Mouse (Mus musculus) neural tube, embryonic 13.5 days (tissue): ENCODE results near the gene Ccdc47. TPM values are rescaled to one million over a fixed set of nuclear protein-coding genes. Genes with fewer than 3 reads are reported as not detected.
A peak's percentile ranks its signal among the peaks of the same experiment; 100 is the strongest.

Source experiments
- ATAC-seq: fragments of 200-750 bp; cut with Nextera tagmentation; 2 replicates; pipeline ENCODE4 v1.8.0; 2017; ENCODE audit warnings: low read depth, mild to moderate bottlenecking, moderate TSS enrichment, moderate library complexity
- H3K27ac ChIP-seq: fragments of 300-500 bp; sonication (generic); replicated peaks from 2 replicates; pipeline ENCODE4 v1.5.1; 2015; ENCODE audit warnings: moderate library complexity, mild to moderate bottlenecking, inconsistent platforms
- H3K27me3 ChIP-seq: fragments of 300-500 bp; sonication (generic); 2 replicates; pipeline ENCODE4 v1.6.1; 2015; ENCODE audit warnings: mild to moderate bottlenecking, inconsistent platforms
- H3K36me3 ChIP-seq: fragments of 300-500 bp; sonication (generic); 2 replicates; pipeline ENCODE4 v1.6.1; 2015; ENCODE audit warnings: mild to moderate bottlenecking, inconsistent platforms
- H3K4me1 ChIP-seq: fragments of 300-500 bp; sonication (generic); replicated peaks from 2 replicates; pipeline ENCODE4 v1.6.1; 2015; ENCODE audit warnings: inconsistent platforms
- H3K4me2 ChIP-seq: fragments of 300-500 bp; sonication (generic); 2 replicates; pipeline ENCODE4 v1.6.1; 2015; ENCODE audit warnings: inconsistent platforms, mild to moderate bottlenecking, moderate library complexity
- H3K4me3 ChIP-seq: fragments of 300-500 bp; sonication (generic); 2 replicates; pipeline ENCODE4 v1.5.1; 2015; ENCODE audit warnings: mild to moderate bottlenecking, inconsistent platforms
- H3K9ac ChIP-seq: fragments of 300-500 bp; sonication (generic); 2 replicates; pipeline ENCODE4 v1.6.1; 2015; ENCODE audit warnings: moderate library complexity, mild to moderate bottlenecking, inconsistent platforms
- H3K9me3 ChIP-seq: fragments of 300-500 bp; sonication (generic); 2 replicates; pipeline ENCODE4 v1.6.1; 2016; ENCODE audit warnings: inconsistent platforms
- WGBS: fragments of 180-500 bp; shearing (Covaris S2); methylation state at CpG from one replicate; pipeline ENCODE4 v1.1.7; 2015; 5-methylcytosine and 5-hydroxymethylcytosine counted together
- polyA plus RNA-seq: library from polyadenylated mRNA; unstranded; fragments of >200 nt; fragmentation: Nextera tagmentation; extraction: Ambion mirVana; gene quantifications from 2 replicates; pipeline ENCODE4 v1.2.1, GENCODE M21; 2015

Gene Ccdc47
- polyA plus RNA-seq, 1 experiment from 2014 or later = 96.7 TPM

DNA sequence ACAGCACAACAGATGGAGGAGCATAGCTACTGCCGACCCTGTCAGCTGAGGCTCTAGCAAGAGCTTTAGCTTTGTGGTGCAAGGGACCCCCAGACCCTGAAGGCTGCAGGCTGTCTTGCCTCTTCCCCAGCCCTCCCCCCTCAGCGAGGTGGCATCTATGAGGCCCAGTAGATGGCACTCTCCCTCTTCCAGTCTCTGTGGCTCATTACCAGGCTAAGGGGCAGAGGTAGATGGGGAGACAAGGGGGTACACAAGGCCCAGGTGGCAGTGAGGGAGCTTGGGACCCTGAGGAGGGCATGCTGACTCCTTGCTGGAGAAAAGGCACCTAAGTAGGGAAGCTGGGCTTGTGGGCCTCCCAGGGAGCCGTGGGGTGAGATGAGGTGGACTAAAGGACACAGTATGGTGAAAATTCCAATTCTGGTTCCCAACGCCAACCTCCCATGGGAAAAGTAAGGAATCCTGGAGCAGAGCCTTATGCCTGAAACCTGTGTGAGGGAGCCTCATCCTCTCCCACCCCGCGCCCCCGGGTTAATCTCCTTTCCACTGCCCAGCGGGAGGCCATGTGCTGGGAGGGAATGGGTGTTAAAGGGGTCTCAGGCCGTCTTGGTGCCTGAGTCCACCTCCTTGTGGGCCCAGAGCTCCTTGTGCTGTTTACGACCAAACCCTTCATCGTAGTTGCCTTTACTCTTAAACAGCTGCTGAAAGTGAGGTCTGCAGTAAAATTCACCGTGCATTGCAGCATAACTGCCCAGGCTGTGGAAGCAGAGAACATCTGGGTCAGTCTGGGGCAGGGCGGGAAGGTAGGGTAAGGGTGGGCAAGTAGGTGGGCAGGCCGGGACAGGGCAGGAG is 57.8 kb downstream of the Ccdc47 start:
- no peaks in the 10 kb centered on the region for H3K9me3 ChIP-seq
- H3K36me3 ChIP-seq = peaks cover 52% of the 10 kb centered on the region
- H3K27ac ChIP-seq = peak overlapping the region; percentile 99
- H3K4me2 ChIP-seq = peak overlapping the region; percentile 89
- ATAC-seq = no peak
- H3K9ac ChIP-seq = peak overlapping the region; percentile 97
- no peaks in the 10 kb centered on the region for H3K27me3 ChIP-seq
- H3K4me1 ChIP-seq = peaks cover 56% of the 10 kb centered on the region
- peak overlapping the region; percentile 78 for H3K4me3 ChIP-seq
- 52% methylated on average over 14 of the region's 14 CpGs for WGBS

DNA sequence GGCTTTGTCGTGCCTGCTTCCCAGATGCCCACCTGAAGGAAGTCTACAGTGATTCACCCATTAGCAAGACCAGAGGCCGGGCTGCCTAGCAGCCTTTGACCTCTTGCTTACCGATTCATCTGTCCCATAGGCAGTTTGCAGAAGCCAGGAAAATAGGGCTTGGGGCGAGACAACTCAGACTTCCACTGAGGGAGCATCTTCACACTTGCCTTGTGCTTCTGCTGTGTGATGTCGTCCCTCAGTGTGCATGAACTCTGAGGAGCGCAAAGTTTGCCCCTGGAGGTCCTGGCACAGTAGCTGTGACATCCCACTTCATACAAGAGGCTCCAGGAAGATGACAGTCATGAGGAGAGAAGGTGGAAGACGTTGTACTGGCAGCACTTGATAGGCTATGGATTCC is 59.0 kb downstream of the Ccdc47 start:
- 88% methylated on average over 7 of the region's 7 CpGs for WGBS
- Histone ChIP-seq H3K4me2 (no peak overlapping the region), H3K9me3 (no peaks in the 10 kb centered on the region), H3K9ac (0 out of 2 replicates have a peak overlapping the region, but pooled peaks have one; percentile 12), H3K4me1 (peaks cover 56% of the 10 kb centered on the region), H3K4me3 (no peak overlapping the region), H3K27me3 (no peaks in the 10 kb centered on the region), H3K27ac (no peak overlapping the region), H3K36me3 (peaks cover 58% of the 10 kb centered on the region)
- no peak for ATAC-seq

DNA sequence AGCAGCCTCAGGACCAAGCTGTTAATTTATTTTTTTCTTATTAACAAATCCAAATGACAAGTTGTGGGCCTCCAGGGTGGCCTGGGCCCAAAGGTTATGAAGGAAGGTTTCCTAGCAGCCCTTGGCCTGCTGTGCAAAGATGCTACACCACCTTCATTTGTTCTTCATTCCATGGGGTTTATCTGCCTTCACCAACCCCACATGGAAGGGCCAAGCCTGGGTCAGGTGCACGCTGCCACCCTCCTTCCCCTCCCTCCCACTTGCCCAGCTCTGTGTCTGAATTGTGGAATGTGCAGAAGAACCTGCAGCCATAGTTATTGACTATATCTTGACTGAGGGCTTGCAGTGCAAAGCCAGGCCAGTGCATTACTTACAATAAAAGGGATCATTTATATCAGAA is 59.9 kb downstream of the Ccdc47 start:
- Histone ChIP-seq H3K4me2 (no peak overlapping the region), H3K36me3 (peaks cover 67% of the 10 kb centered on the region), H3K27ac (no peak overlapping the region), H3K4me1 (peaks cover 48% of the 10 kb centered on the region), H3K9me3 (no peaks in the 10 kb centered on the region), H3K4me3 (no peak overlapping the region), H3K27me3 (no peaks in the 10 kb centered on the region), H3K9ac (no peak overlapping the region)
- 82% methylated on average over 1 of the region's 1 CpGs for WGBS
- ATAC-seq = no peak

DNA sequence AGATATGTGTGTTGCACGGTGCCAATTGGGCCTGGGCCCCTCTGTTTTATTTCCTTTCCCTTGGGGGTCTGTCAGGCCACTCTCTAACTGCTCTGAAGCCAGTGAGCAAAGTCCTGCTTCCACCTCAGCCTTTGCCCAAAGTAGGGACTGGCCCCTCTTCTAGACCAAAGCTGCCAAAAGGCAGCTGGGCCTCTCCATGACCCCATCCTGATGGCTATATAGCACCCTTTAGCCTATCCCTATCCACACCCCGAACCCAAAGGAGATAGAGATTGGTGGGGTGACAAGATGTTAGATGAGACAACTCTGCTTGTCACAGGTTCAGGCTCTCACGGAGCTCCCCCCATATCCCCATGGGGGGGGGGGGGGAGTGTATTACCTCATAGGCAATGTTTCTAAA is 60.4 kb downstream of the Ccdc47 start:
- ATAC-seq = no peak
- 69% methylated on average over 3 of the region's 3 CpGs for WGBS
- Histone ChIP-seq H3K4me3 (no peak overlapping the region), H3K27ac (0 out of 2 replicates have a peak overlapping the region, but pooled peaks have one; percentile 38), H3K4me2 (no peak overlapping the region), H3K9me3 (no peaks in the 10 kb centered on the region), H3K27me3 (no peaks in the 10 kb centered on the region), H3K9ac (0 out of 2 replicates have a peak overlapping the region, but pooled peaks have one; percentile 17), H3K36me3 (peaks cover 72% of the 10 kb centered on the region), H3K4me1 (peaks cover 43% of the 10 kb centered on the region)

DNA sequence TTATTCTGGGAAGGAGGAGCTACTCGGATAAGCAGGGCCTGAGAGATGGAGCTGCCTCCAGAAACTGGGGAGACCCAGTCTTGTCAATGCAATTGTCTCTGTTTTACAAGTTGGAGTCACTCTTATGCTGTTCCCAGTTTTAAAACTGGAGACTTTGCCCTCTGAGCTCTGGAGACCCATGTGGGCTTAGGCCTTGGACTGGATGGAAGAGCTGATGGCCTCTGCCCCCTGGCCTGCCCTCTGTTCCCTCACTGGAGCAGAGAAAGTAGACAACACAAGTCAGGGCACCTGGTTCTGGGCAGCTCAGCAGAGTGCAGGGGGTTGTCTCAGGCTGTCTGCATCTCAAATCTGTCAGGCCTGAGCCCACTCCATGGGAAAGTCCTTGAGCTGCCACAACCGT is 61.4 kb downstream of the Ccdc47 start:
- Histone ChIP-seq H3K9me3 (no peaks in the 10 kb centered on the region), H3K4me2 (no peak overlapping the region), H3K4me3 (no peak overlapping the region), H3K27ac (0 out of 2 replicates have a peak overlapping the region, but pooled peaks have one; percentile 10), H3K4me1 (peaks cover 39% of the 10 kb centered on the region), H3K36me3 (peaks cover 82% of the 10 kb centered on the region), H3K27me3 (no peaks in the 10 kb centered on the region), H3K9ac (0 out of 2 replicates have a peak overlapping the region, but pooled peaks have one; percentile 17)
- WGBS = 63% methylated on average over 2 of the region's 2 CpGs
- no peak for ATAC-seq

DNA sequence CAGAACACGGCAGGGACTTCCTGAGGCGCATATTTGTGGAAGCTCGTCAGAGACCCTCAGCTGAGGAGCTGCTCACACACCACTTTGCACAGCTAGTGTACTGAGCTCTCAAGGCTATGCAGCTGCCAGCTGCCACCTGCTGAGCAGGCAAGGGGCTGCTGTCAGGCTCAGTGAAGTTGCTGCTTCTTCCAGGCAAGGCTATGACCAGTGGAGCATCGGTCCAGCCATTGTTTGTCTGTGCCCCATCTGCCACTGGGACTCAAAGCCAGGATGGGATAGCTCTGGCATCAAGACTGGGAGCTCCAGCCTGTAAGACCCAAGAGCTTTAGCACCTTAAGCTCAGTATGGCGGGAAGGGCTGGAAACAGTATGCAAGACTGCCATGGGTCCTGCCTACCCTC is 62.1 kb downstream of the Ccdc47 start:
- ATAC-seq = no peak
- Histone ChIP-seq H3K4me3 (no peak overlapping the region), H3K9ac (no peak overlapping the region), H3K36me3 (peaks cover 89% of the 10 kb centered on the region), H3K27ac (peak overlapping the region; percentile 42; the same call in 1 of the 2 replicates), H3K9me3 (no peaks in the 10 kb centered on the region), H3K4me2 (no peak overlapping the region), H3K27me3 (no peaks in the 10 kb centered on the region), H3K4me1 (peaks cover 34% of the 10 kb centered on the region)
- 85% methylated on average over 5 of the region's 5 CpGs for WGBS

DNA sequence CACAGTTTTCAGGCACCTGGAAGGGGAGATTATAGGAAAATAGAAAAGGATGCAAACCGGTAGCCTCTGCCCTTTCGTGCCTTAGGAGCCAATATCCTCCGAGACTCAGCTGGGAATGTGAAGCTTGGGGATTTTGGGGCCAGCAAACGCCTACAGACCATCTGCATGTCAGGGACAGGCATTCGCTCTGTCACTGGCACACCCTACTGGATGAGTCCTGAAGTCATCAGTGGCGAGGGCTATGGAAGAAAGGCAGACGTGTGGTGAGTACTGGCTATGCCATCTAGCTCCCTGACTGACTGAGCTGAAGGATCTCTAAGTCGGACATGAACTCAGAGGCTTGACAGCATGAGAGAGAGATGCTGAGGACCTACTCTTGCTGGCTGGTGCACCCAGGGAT is 64.0 kb downstream of the Ccdc47 start:
- 77% methylated on average over 8 of the region's 8 CpGs for WGBS
- no peaks in the 10 kb centered on the region for H3K27me3 ChIP-seq
- ATAC-seq = no peak
- H3K4me1 ChIP-seq = peaks cover 15% of the 10 kb centered on the region
- H3K4me2 ChIP-seq = no peak overlapping the region
- no peak overlapping the region for H3K9ac ChIP-seq
- H3K36me3 ChIP-seq = peaks cover 91% of the 10 kb centered on the region
- no peak overlapping the region for H3K27ac ChIP-seq
- H3K9me3 ChIP-seq = no peaks in the 10 kb centered on the region
- H3K4me3 ChIP-seq = no peak overlapping the region

DNA sequence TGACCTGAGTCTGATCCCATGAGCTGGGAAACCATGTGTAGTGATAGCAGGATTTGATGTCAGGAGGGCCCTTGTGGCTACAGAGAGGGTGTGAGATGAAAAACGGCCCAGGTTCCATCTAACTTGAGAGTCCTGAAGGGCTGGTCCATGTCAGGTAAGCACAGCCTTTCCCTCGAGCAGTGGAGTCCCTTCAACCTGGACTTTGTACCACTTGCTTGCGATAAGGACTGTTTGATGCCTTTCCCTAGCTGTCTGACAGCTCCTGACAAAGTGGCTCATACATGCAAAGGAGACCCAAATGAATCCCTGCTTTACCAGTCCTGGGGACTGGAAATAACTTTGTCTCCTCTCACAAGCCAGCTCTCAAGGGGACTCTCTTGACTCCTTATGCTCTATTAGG is 64.9 kb downstream of the Ccdc47 start:
- H3K9me3 ChIP-seq = no peaks in the 10 kb centered on the region
- H3K27ac ChIP-seq = no peak overlapping the region
- no peaks in the 10 kb centered on the region for H3K27me3 ChIP-seq
- H3K4me1 ChIP-seq = peaks cover 6% of the 10 kb centered on the region
- no peak overlapping the region for H3K4me3 ChIP-seq
- H3K4me2 ChIP-seq = no peak overlapping the region
- peaks cover 89% of the 10 kb centered on the region for H3K36me3 ChIP-seq
- H3K9ac ChIP-seq = no peak overlapping the region
- no peak for ATAC-seq
- WGBS = 86% methylated on average over 3 of the region's 3 CpGs

Other genes with a start within 250 kb of the Ccdc47 start
- 2.0 and 2.4 TPM in 2 replicates for gene Ace, start 248.4 kb downstream of the Ccdc47 start, polyA plus RNA-seq
- not detected in 2 replicates for gene Ace3, start 221.7 kb downstream of the Ccdc47 start, polyA plus RNA-seq
- 9.2 and 16.7 TPM in 2 replicates for gene Kcnh6, start 208.2 kb downstream of the Ccdc47 start, polyA plus RNA-seq
- gene Dcaf7, start 179.5 kb downstream of the Ccdc47 start, polyA plus RNA-seq = 110 and 116 TPM in 2 replicates
- 7.5 and 8.9 TPM in 2 replicates for gene Taco1, start 150.3 kb downstream of the Ccdc47 start, polyA plus RNA-seq
- 15.9 and 18.0 TPM in 2 replicates for gene Map3k3, start 131.7 kb downstream of the Ccdc47 start, polyA plus RNA-seq
- gene Gm10840, start 55.5 kb downstream of the Ccdc47 start, polyA plus RNA-seq = not detected in 2 replicates
- gene Limd2, start 55.5 kb downstream of the Ccdc47 start, polyA plus RNA-seq = 171 and 187 TPM in 2 replicates
- 32.8 and 33.5 TPM in 2 replicates for gene Strada, start 14.2 kb downstream of the Ccdc47 start, polyA plus RNA-seq
- gene Ddx42, start 582 bp upstream of the Ccdc47 start, polyA plus RNA-seq = 87.1 and 89.8 TPM in 2 replicates
- 35.3 and 42.4 TPM in 2 replicates for gene Ftsj3, start 39.7 kb upstream of the Ccdc47 start, polyA plus RNA-seq
- gene Psmc5, start 39.8 kb upstream of the Ccdc47 start, polyA plus RNA-seq = 360 and 361 TPM in 2 replicates
- gene Smarcd2, start 56.6 kb upstream of the Ccdc47 start, polyA plus RNA-seq = 21.8 and 24.3 TPM in 2 replicates
- 0.06 and 0.12 TPM in 2 replicates for gene Tcam1, start 60.3 kb upstream of the Ccdc47 start, polyA plus RNA-seq
- gene Gh, start 85.5 kb upstream of the Ccdc47 start, polyA plus RNA-seq = not detected in 2 replicates
- gene Cd79b, start 98.4 kb upstream of the Ccdc47 start, polyA plus RNA-seq = 0.99 and 1.6 TPM in 2 replicates
- gene Scn4a, start 136.9 kb upstream of the Ccdc47 start, polyA plus RNA-seq = 0.10 TPM in 1 of 2 replicates, not detected in the other
- gene Prr29, start 149.1 kb upstream of the Ccdc47 start, polyA plus RNA-seq = not detected in 2 replicates
- 18.3 and 19.3 TPM in 2 replicates for gene Icam2, start 171.7 kb upstream of the Ccdc47 start, polyA plus RNA-seq